Mouse (Mus musculus) MEL (cell line): ENCODE measurements around the gene Cachd1. TPM values are rescaled to one million over a fixed set of nuclear protein-coding genes. Genes with fewer than 3 reads are reported as not detected.

Experiments used
- DNase-seq: peaks from one replicate; pipeline ENCODE4 v3.0.0; 2011; ENCODE audit warnings: low read depth, low spot score
- H3K27ac ChIP-seq: 2 replicates; pipeline ENCODE4 v1.5.1; 2012; ENCODE audit warnings: low read depth, mild to moderate bottlenecking, control low read depth, low read length, moderate library complexity; ENCODE audit not compliant: control insufficient read depth
- H3K27me3 ChIP-seq, 2 experiments: fragments of 150-350 bp in 1 of 2; sonication (generic) in 1 of 2; 2 replicates each; pipeline ENCODE4 v1.6.1; 2012; ENCODE audit warnings: low read length in 2 of 2, mild to moderate bottlenecking in 2 of 2, improper control_type of control experiment in 1 of 2, moderate library complexity in 1 of 2; ENCODE audit not compliant: insufficient read depth in 2 of 2, control insufficient read depth in 1 of 2
- H3K36me3 ChIP-seq, 2 experiments: 2 replicates each; pipeline ENCODE4 v1.6.1; 2012 to 2014; ENCODE audit warnings: low read length in 2 of 2, improper control_type of control experiment in 1 of 2, inconsistent platforms in 1 of 2, mild to moderate bottlenecking in 1 of 2; ENCODE audit not compliant: insufficient read depth in 2 of 2, control insufficient read depth in 1 of 2
- H3K4me1 ChIP-seq, 2 experiments: fragments of 150-350 bp in 1 of 2; sonication (generic) in 1 of 2; 2 replicates each; pipeline ENCODE4 v1.6.1; 2012; ENCODE audit warnings: low read length in 2 of 2, improper control_type of control experiment in 1 of 2, mild to moderate bottlenecking in 1 of 2; ENCODE audit not compliant: insufficient read depth in 2 of 2, control insufficient read depth in 1 of 2
- H3K4me3 ChIP-seq, 2 experiments: fragments of 150-350 bp in 1 of 2; sonication (generic) in 1 of 2; 2 replicates each; pipeline ENCODE4 v1.5.1; 2012; ENCODE audit warnings: low read depth in 2 of 2, low read length in 2 of 2, mild to moderate bottlenecking in 2 of 2, moderate library complexity in 2 of 2, control low read depth in 1 of 2, improper control_type of control experiment in 1 of 2; ENCODE audit not compliant: control insufficient read depth in 1 of 2, insufficient read depth in 1 of 2
- H3K79me2 ChIP-seq: 2 replicates; pipeline ENCODE4 v1.6.1; 2012; ENCODE audit warnings: mild to moderate bottlenecking, low read length, moderate library complexity; ENCODE audit not compliant: control insufficient read depth, poor library complexity, insufficient read depth
- H3K9ac ChIP-seq: 2 replicates; pipeline ENCODE4 v1.6.1; 2012; ENCODE audit warnings: low read depth, mild to moderate bottlenecking, control low read depth, low read length, moderate library complexity; ENCODE audit not compliant: control insufficient read depth, poor library complexity, severe bottlenecking
- H3K9me3 ChIP-seq: fragments of 150-350 bp; sonication (generic); replicated peaks from 2 replicates; pipeline ENCODE4 v1.6.1; 2012; ENCODE audit warnings: mild to moderate bottlenecking, low read length, improper control_type of control experiment, moderate library complexity; ENCODE audit not compliant: insufficient read depth
- BHLHE40 ChIP-seq: IDR thresholded peaks from 2 replicates; pipeline ENCODE4 v1.6.1; 2012; ENCODE audit warnings: low read depth, mild to moderate bottlenecking, inconsistent platforms, low read length, improper control_type of control experiment, borderline replicate concordance
- CHD1 ChIP-seq: IDR thresholded peaks from 2 replicates; pipeline ENCODE4 v1.6.1; 2012; ENCODE audit warnings: low read depth, mild to moderate bottlenecking, inconsistent platforms, low read length, improper control_type of control experiment
- CHD2 ChIP-seq: IDR thresholded peaks from 2 replicates; pipeline ENCODE4 v1.6.1; 2011; ENCODE audit warnings: low read length, improper control_type of control experiment
- CTCF ChIP-seq, 3 experiments: IDR thresholded peaks in 2 of 3; conservative IDR thresholded peaks in 1 of 3; 2 replicates each; pipeline ENCODE4 v1.5.1; 2011 to 2012; ENCODE audit warnings: low read length in 3 of 3, low read depth in 2 of 3, mild to moderate bottlenecking in 2 of 3, improper control_type of control experiment in 1 of 3, inconsistent platforms in 1 of 3, mixed read lengths in 1 of 3, moderate library complexity in 1 of 3; ENCODE audit not compliant: control insufficient read depth in 1 of 3, insufficient read depth in 1 of 3, poor library complexity in 1 of 3, severe bottlenecking in 1 of 3
- E2F4 ChIP-seq: IDR thresholded peaks from 2 replicates; pipeline ENCODE4 v1.6.1; 2011; ENCODE audit warnings: low read depth, low read length, improper control_type of control experiment, borderline replicate concordance
- ELF1 ChIP-seq: IDR thresholded peaks from 2 replicates; pipeline ENCODE4 v1.6.1; 2014; ENCODE audit warnings: low read depth, mild to moderate bottlenecking, inconsistent platforms, low read length, improper control_type of control experiment, moderate library complexity
- EP300 ChIP-seq, 2 experiments: IDR thresholded peaks; 2 replicates each; pipeline ENCODE4 v1.6.1; 2011; ENCODE audit warnings: improper control_type of control experiment in 2 of 2, low read length in 2 of 2, low read depth in 1 of 2, mild to moderate bottlenecking in 1 of 2
- ETS1 ChIP-seq: IDR thresholded peaks from 2 replicates; pipeline ENCODE4 v1.6.1; 2012; ENCODE audit warnings: low read depth, mild to moderate bottlenecking, inconsistent platforms, low read length, improper control_type of control experiment, moderate library complexity
- GABPA ChIP-seq: IDR thresholded peaks from 2 replicates; pipeline ENCODE4 v1.6.1; 2012; ENCODE audit warnings: low read depth, mild to moderate bottlenecking, inconsistent platforms, low read length, improper control_type of control experiment, moderate library complexity
- HCFC1 ChIP-seq: IDR thresholded peaks from 2 replicates; pipeline ENCODE4 v1.6.1; 2012; ENCODE audit warnings: low read depth, mild to moderate bottlenecking, inconsistent platforms, low read length, improper control_type of control experiment, moderate library complexity
- KAT2A ChIP-seq: conservative IDR thresholded peaks from 2 replicates; pipeline ENCODE4 v1.6.1; 2012; ENCODE audit warnings: low read depth, low read length, improper control_type of control experiment, inconsistent platforms
- MAFK ChIP-seq: IDR thresholded peaks from 2 replicates; pipeline ENCODE4 v1.6.1; 2011; ENCODE audit warnings: low read depth, mild to moderate bottlenecking, low read length, improper control_type of control experiment, borderline replicate concordance
- MAX ChIP-seq: IDR thresholded peaks from 2 replicates; pipeline ENCODE4 v1.6.1; 2011; ENCODE audit warnings: low read length, improper control_type of control experiment
- MEF2A ChIP-seq: IDR thresholded peaks from 2 replicates; pipeline ENCODE4 v1.6.1; 2014; ENCODE audit warnings: low read depth, mild to moderate bottlenecking, inconsistent platforms, low read length, improper control_type of control experiment; ENCODE audit not compliant: poor library complexity, insufficient replicate concordance, severe bottlenecking; ENCODE audit errors: extremely low read depth
- NELFE ChIP-seq: IDR thresholded peaks from 2 replicates; pipeline ENCODE4 v1.6.1; 2011; ENCODE audit warnings: low read depth, low read length, improper control_type of control experiment
- NRF1 ChIP-seq: IDR thresholded peaks from 2 replicates; pipeline ENCODE4 v1.6.1; 2014; ENCODE audit warnings: low read depth, mild to moderate bottlenecking, inconsistent platforms, low read length, improper control_type of control experiment, moderate library complexity; ENCODE audit not compliant: poor library complexity, insufficient read depth, severe bottlenecking
- POLR2AphosphoS2 ChIP-seq: IDR thresholded peaks from 2 replicates; pipeline ENCODE4 v1.6.1; 2011; ENCODE audit warnings: low read length, improper control_type of control experiment
- RCOR1 ChIP-seq: IDR thresholded peaks from 2 replicates; pipeline ENCODE4 v1.6.1; 2012; ENCODE audit warnings: low read depth, mild to moderate bottlenecking, inconsistent platforms, low read length, improper control_type of control experiment
- SIN3A ChIP-seq: IDR thresholded peaks from 2 replicates; pipeline ENCODE4 v1.6.1; 2012; ENCODE audit warnings: low read length, improper control_type of control experiment, inconsistent platforms
- SMC3 ChIP-seq: IDR thresholded peaks from 2 replicates; pipeline ENCODE4 v1.6.1; 2011; ENCODE audit warnings: low read depth, low read length, improper control_type of control experiment
- UBTF ChIP-seq: IDR thresholded peaks from 2 replicates; pipeline ENCODE4 v1.6.1; 2012; ENCODE audit warnings: low read depth, mild to moderate bottlenecking, inconsistent platforms, low read length, improper control_type of control experiment, moderate library complexity, borderline replicate concordance; ENCODE audit not compliant: insufficient read depth
- ZKSCAN1 ChIP-seq: IDR thresholded peaks from 2 replicates; pipeline ENCODE4 v1.6.1; 2012; ENCODE audit warnings: low read depth, mild to moderate bottlenecking, inconsistent platforms, low read length, improper control_type of control experiment, moderate library complexity
- ZMIZ1 ChIP-seq: IDR thresholded peaks from 2 replicates; pipeline ENCODE4 v1.6.1; 2012; ENCODE audit warnings: low read depth, mild to moderate bottlenecking, inconsistent platforms, low read length, improper control_type of control experiment, moderate library complexity
- ZNF384 ChIP-seq: IDR thresholded peaks from 2 replicates; pipeline ENCODE4 v1.6.1; 2012; ENCODE audit warnings: low read depth, mild to moderate bottlenecking, inconsistent platforms, low read length, improper control_type of control experiment
- polyA plus RNA-seq, 2 experiments: library from polyadenylated mRNA; stranded (reverse) in 1 of 2; unstranded in 1 of 2; fragments of >175 nt in 1 of 2; fragments of >200 nt in 1 of 2; gene quantifications; 2 replicates each; pipeline versions ENCODE4 v1.2.1 to v1.2.4; 2012; ENCODE audit warnings: low replicate concordance in 2 of 2, low read depth in 1 of 2; ENCODE audit not compliant: insufficient read length in 2 of 2, insufficient read depth in 1 of 2, missing spikeins in 1 of 2
- total RNA-seq: library from RNA; depleted of rRNA; stranded (reverse); fragments of 300-350 nt; gene quantifications from 2 replicates; pipeline ENCODE4 v1.2.3, GENCODE M21; 2012

Cachd1 gene
- total and polyA plus RNA-seq, 3 experiments: 4.0 to 15.8 TPM; not detected in 1

- no peak overlapping the region for H3K4me3 ChIP-seq
- TF ChIP-seq NRF1 (no peak), EP300 (IDR thresholded peaks at IDR 0.05; ENCODE audit: low read depth in 1 of 2, low read length in 2 of 2) (no peak), MAX (no peak), CTCF (IDR thresholded peaks at IDR 0.05 in 2 of 3, conservative IDR thresholded peaks at IDR 0.05 in 1 of 3; ENCODE audit: control insufficient read depth in 1 of 3, insufficient read depth in 1 of 3, low read depth in 2 of 3, low read length in 3 of 3, poor library complexity in 1 of 3, severe bottlenecking in 1 of 3) (no peak), ZMIZ1 (no peak), ZNF384 (no peak), GABPA (no peak), HCFC1 (no peak), CHD1 (no peak), ZKSCAN1 (no peak), MAFK (no peak), SIN3A (no peak), SMC3 (no peak), RCOR1 (no peak), BHLHE40 (no peak), ETS1 (no peak), UBTF (no peak), ELF1 (no peak)
- no peak overlapping the region for H3K9ac ChIP-seq
- no peak for DNase-seq
- H3K27ac ChIP-seq: no peak overlapping the region
- H3K4me1 ChIP-seq: no peaks in the 10 kb centered on the region
- H3K36me3 ChIP-seq: no peaks in the 10 kb centered on the region
- no peaks in the 10 kb centered on the region for H3K9me3 ChIP-seq
- no peaks in the 10 kb centered on the region for H3K79me2 ChIP-seq
- H3K27me3 ChIP-seq: no peaks in the 10 kb centered on the region
These were observed 88.9 kb downstream of the Cachd1 start for GRCm38 (mm10) chr4:100865423-100865822.

GRCm38 (mm10) chr4:100865962-100866703, 89.7 kb downstream of the Cachd1 start:
- Histone ChIP-seq H3K9me3 (no peaks in the 10 kb centered on the region), H3K36me3 (no peaks in the 10 kb centered on the region), H3K4me3 (no peak overlapping the region), H3K79me2 (no peaks in the 10 kb centered on the region), H3K27ac (no peak overlapping the region), H3K4me1 (no peaks in the 10 kb centered on the region), H3K9ac (no peak overlapping the region), H3K27me3 (no peaks in the 10 kb centered on the region)
- DNase-seq: no peak
- TF ChIP-seq E2F4: no peak
- TF ChIP-seq EP300 (IDR thresholded peaks at IDR 0.05; ENCODE audit: low read depth in 1 of 2, low read length in 2 of 2): no peak
- TF ChIP-seq MAX: no peak
- TF ChIP-seq NRF1: no peak
- no peak for TF ChIP-seq POLR2AphosphoS2
- no peak for TF ChIP-seq MEF2A
- TF ChIP-seq KAT2A: no peak
- TF ChIP-seq ELF1: no peak
- TF ChIP-seq CHD1: no peak
- TF ChIP-seq ZMIZ1: no peak
- no peak for TF ChIP-seq ZKSCAN1
- no peak for TF ChIP-seq NELFE
- no peak for TF ChIP-seq CHD2
- no peak for TF ChIP-seq SIN3A
- TF ChIP-seq ETS1: no peak
- TF ChIP-seq ZNF384: no peak
